Mouse (Mus musculus) intestine, embryonic 15.5 days (tissue): ENCODE measurements around the gene Mrps26. TPM values are rescaled to one million over a fixed set of nuclear protein-coding genes. Genes with fewer than 3 reads are reported as not detected.

ENCODE experiments used
- ATAC-seq: fragments of 200-750 bp; cut with Nextera tagmentation; 2 replicates; pipeline ENCODE4 v1.8.0; 2017; ENCODE audit warnings: moderate TSS enrichment, moderate library complexity
- H3K27ac ChIP-seq: fragments of 300-500 bp; sonication (generic); 2 replicates; pipeline ENCODE4 v1.5.1; 2015; ENCODE audit warnings: mild to moderate bottlenecking, inconsistent platforms
- H3K27me3 ChIP-seq: fragments of 300-500 bp; sonication (generic); replicated peaks from 2 replicates; pipeline ENCODE4 v1.6.1; 2015; ENCODE audit warnings: inconsistent platforms
- H3K36me3 ChIP-seq: fragments of 300-500 bp; sonication (generic); 2 replicates; pipeline ENCODE4 v1.6.1; 2015; ENCODE audit warnings: inconsistent platforms
- H3K4me1 ChIP-seq: fragments of 300-500 bp; sonication (generic); replicated peaks from 2 replicates; pipeline ENCODE4 v1.6.1; 2015; ENCODE audit warnings: inconsistent platforms
- H3K4me2 ChIP-seq: fragments of 300-500 bp; sonication (generic); replicated peaks from 2 replicates; pipeline ENCODE4 v1.6.1; 2015; ENCODE audit warnings: mild to moderate bottlenecking, inconsistent platforms
- H3K4me3 ChIP-seq: fragments of 300-500 bp; sonication (generic); replicated peaks from 2 replicates; pipeline ENCODE4 v1.5.1; 2015; ENCODE audit warnings: inconsistent platforms
- H3K9ac ChIP-seq: fragments of 300-500 bp; sonication (generic); 2 replicates; pipeline ENCODE4 v1.6.1; 2015; ENCODE audit warnings: inconsistent platforms
- H3K9me3 ChIP-seq: fragments of 300-500 bp; sonication (generic); 2 replicates; pipeline ENCODE4 v1.6.1; 2016; ENCODE audit warnings: inconsistent platforms
- WGBS: fragments of 180-500 bp; shearing (Covaris S2); methylation state at CpG from one replicate; pipeline ENCODE4 v1.1.7; 2015; 5-methylcytosine and 5-hydroxymethylcytosine counted together
- polyA plus RNA-seq: library from polyadenylated mRNA; unstranded; fragments of >200 nt; fragmentation: Nextera tagmentation; extraction: Ambion mirVana; gene quantifications from 2 replicates; pipeline ENCODE4 v1.2.1, GENCODE M21; 2015

Gene Mrps26
- polyA plus RNA-seq, 1 experiment from 2014 or later, result 84.4 TPM

GRCm38 (mm10) chr2:130597601-130598010 is 34.1 kb downstream of the Mrps26 start:
- Histone ChIP-seq H3K9ac (no peak overlapping the region), H3K4me2 (no peak overlapping the region), H3K27ac (no peak overlapping the region), H3K27me3 (no peaks in the 10 kb centered on the region), H3K36me3 (peaks cover 27% of the 10 kb centered on the region), H3K4me3 (no peak overlapping the region), H3K9me3 (no peaks in the 10 kb centered on the region), H3K4me1 (no peaks in the 10 kb centered on the region)
- no peak for ATAC-seq
- 16% methylated on average over 1 of the region's 1 CpGs for WGBS

GRCm38 (mm10) chr2:130598399-130598798 is 34.9 kb downstream of the Mrps26 start:
- no peaks in the 10 kb centered on the region for H3K9me3 ChIP-seq
- no peak overlapping the region for H3K4me2 ChIP-seq
- H3K9ac ChIP-seq, result no peak overlapping the region
- H3K27ac ChIP-seq, result no peak overlapping the region
- H3K4me1 ChIP-seq, result no peaks in the 10 kb centered on the region
- no peaks in the 10 kb centered on the region for H3K27me3 ChIP-seq
- H3K36me3 ChIP-seq, result peaks cover 27% of the 10 kb centered on the region
- no peak for ATAC-seq
- no peak overlapping the region for H3K4me3 ChIP-seq
- WGBS, result 72% methylated on average over 3 of the region's 3 CpGs

DNA sequence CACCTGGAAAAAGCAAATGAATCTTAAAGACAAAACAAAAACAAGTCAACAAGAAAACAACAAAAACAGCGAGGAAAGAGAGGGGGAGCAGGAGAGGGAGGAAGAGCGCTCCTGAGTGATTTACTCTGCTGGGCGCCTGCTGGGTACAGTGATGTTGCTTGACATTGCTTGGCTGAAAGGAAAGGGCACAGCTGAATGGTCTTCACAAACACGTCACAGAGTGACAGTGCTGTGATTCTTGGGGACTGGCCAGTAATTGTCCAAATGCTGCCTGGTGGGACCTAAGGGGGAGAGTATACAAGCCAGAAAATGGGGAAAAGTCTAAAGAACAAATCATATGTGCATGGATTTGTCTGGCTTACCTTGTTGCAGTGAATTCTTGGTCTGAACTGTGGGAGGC is 38.7 kb downstream of the Mrps26 start:
- H3K9ac ChIP-seq, result no peak overlapping the region
- 84% methylated on average over 4 of the region's 4 CpGs for WGBS
- no peaks in the 10 kb centered on the region for H3K9me3 ChIP-seq
- no peak overlapping the region for H3K27ac ChIP-seq
- H3K36me3 ChIP-seq, result peaks cover 16% of the 10 kb centered on the region
- no peaks in the 10 kb centered on the region for H3K27me3 ChIP-seq
- H3K4me3 ChIP-seq, result no peak overlapping the region
- no peaks in the 10 kb centered on the region for H3K4me1 ChIP-seq
- no peak for ATAC-seq
- H3K4me2 ChIP-seq, result no peak overlapping the region

GRCm38 (mm10) chr2:130613091-130613490 is 49.5 kb downstream of the Mrps26 start:
- Histone ChIP-seq H3K9ac (no peak overlapping the region), H3K27ac (no peak overlapping the region), H3K4me2 (no peak overlapping the region), H3K4me3 (no peak overlapping the region), H3K4me1 (no peaks in the 10 kb centered on the region), H3K27me3 (no peaks in the 10 kb centered on the region), H3K36me3 (peaks cover 5% of the 10 kb centered on the region; the same call in 1 of the 2 replicates), H3K9me3 (no peaks in the 10 kb centered on the region)
- ATAC-seq, result no peak
- 67% methylated on average over 3 of the region's 3 CpGs for WGBS

Other genes starting within 250 kb of the Mrps26 start
- 36.1 and 36.3 TPM in 2 replicates for gene Cpxm1, start 166.2 kb upstream of the Mrps26 start, polyA plus RNA-seq
- gene Gm28372, start 158.5 kb upstream of the Mrps26 start, polyA plus RNA-seq, result 0.13 TPM in 1 of 2 replicates, not detected in the other
- not detected in 2 replicates for gene 1700020A23Rik, start 158.5 kb upstream of the Mrps26 start, polyA plus RNA-seq
- gene Tmem239, start 157.3 kb upstream of the Mrps26 start, polyA plus RNA-seq, result not detected in 2 replicates
- 74.3 and 76.7 TPM in 2 replicates for gene Vps16, start 139.4 kb upstream of the Mrps26 start, polyA plus RNA-seq
- gene Pced1a, start 139.0 kb upstream of the Mrps26 start, polyA plus RNA-seq, result 10.5 and 11.8 TPM in 2 replicates
- 71.9 and 73.9 TPM in 2 replicates for gene Ptpra, start 113.5 kb upstream of the Mrps26 start, polyA plus RNA-seq
- not detected in 2 replicates for gene Oxt, start 12.4 kb downstream of the Mrps26 start, polyA plus RNA-seq
- not detected in 2 replicates for gene Avp, start 18.8 kb downstream of the Mrps26 start, polyA plus RNA-seq
- gene Fastkd5, start 66.3 kb downstream of the Mrps26 start, polyA plus RNA-seq, result 14.0 and 16.3 TPM in 2 replicates
- gene Ubox5, start 66.3 kb downstream of the Mrps26 start, polyA plus RNA-seq, result 12.0 and 12.2 TPM in 2 replicates
- gene Lzts3, start 79.1 kb downstream of the Mrps26 start, polyA plus RNA-seq, result 13.9 and 16.5 TPM in 2 replicates
- 74.5 and 78.2 TPM in 2 replicates for gene Ddrgk1, start 100.9 kb downstream of the Mrps26 start, polyA plus RNA-seq
- 84.5 and 88.1 TPM in 2 replicates for gene Itpa, start 103.9 kb downstream of the Mrps26 start, polyA plus RNA-seq
- 0.13 and 0.21 TPM in 2 replicates for gene Slc4a11, start 133.8 kb downstream of the Mrps26 start, polyA plus RNA-seq